Mouse (Mus musculus): ENCODE data around the gene 1600014C23Rik. TPM values are rescaled to one million over a fixed set of nuclear protein-coding genes. Genes with fewer than 3 reads are reported as not detected.
A peak's percentile ranks its signal among the peaks of the same experiment; 100 is the strongest.

Gene 1600014C23Rik
- total and polyA plus RNA-seq, 2 experiments from 2014 or later = 0.51 TPM; not detected in 1

- ATAC-seq (no peak), DNase-seq (ENCODE audit: low spot score) (peak; percentile 40)
- no peaks in the 10 kb centered on the region for H3K36me3 ChIP-seq (ENCODE audit: insufficient read depth, low read length)
- no peak overlapping the region for H3K4me2 ChIP-seq (ENCODE audit: low read depth, low read length)
- no peak for TF ChIP-seq CTCF (IDR thresholded peaks at IDR 0.05; ENCODE audit: low read depth)
- no peak overlapping the region for H3K4me3 ChIP-seq (ENCODE audit: low read length)
- H3K9ac ChIP-seq (replicated peaks; ENCODE audit: low read length) = no peak overlapping the region
- no peaks in the 10 kb centered on the region for H3K27me3 ChIP-seq (ENCODE audit: insufficient read depth, low read length)
- WGBS = 11% methylated on average over 6 of the region's 6 CpGs
- H3K4me1 ChIP-seq (ENCODE audit: insufficient read depth, low read length) = peaks cover 8% of the 10 kb centered on the region
- no peaks in the 10 kb centered on the region for H3K9me3 ChIP-seq (ENCODE audit: low read length)
- H3K27ac ChIP-seq = 0 out of 2 replicates have a peak overlapping the region, but pooled peaks have one; percentile 6
Observed at GRCm38 (mm10) chr17:45770441-45770840, 36.8 kb upstream of the 1600014C23Rik start.

- Histone ChIP-seq H3K36me3 (ENCODE audit: insufficient read depth, low read length) (no peaks in the 10 kb centered on the region), H3K9ac (replicated peaks; ENCODE audit: low read length) (no peak overlapping the region), H3K9me3 (ENCODE audit: low read length) (no peaks in the 10 kb centered on the region), H3K4me2 (ENCODE audit: low read depth, low read length) (no peak overlapping the region), H3K27me3 (ENCODE audit: insufficient read depth, low read length) (no peaks in the 10 kb centered on the region), H3K4me3 (ENCODE audit: low read length) (no peak overlapping the region), H3K4me1 (ENCODE audit: insufficient read depth, low read length) (peaks cover 8% of the 10 kb centered on the region), H3K27ac (peak overlapping the region; percentile 6; the same call in 1 of the 2 replicates)
- no peak for TF ChIP-seq CTCF (IDR thresholded peaks at IDR 0.05; ENCODE audit: low read depth)
- WGBS = 61% methylated on average over 6 of the region's 6 CpGs
- ATAC-seq (no peak), DNase-seq (ENCODE audit: low spot score) (no peak)
Observed at GRCm38 (mm10) chr17:45769821-45770220, 36.2 kb upstream of the 1600014C23Rik start.

GRCm38 (mm10) chr17:45767536-45768146 is 34.0 kb upstream of the 1600014C23Rik start:
- DNase-seq (ENCODE audit: low spot score) (no peak), ATAC-seq (no peak)
- H3K9me3 ChIP-seq (ENCODE audit: low read length) = no peaks in the 10 kb centered on the region
- no peaks in the 10 kb centered on the region for H3K36me3 ChIP-seq (ENCODE audit: insufficient read depth, low read length)
- H3K4me3 ChIP-seq (ENCODE audit: low read length) = no peak overlapping the region
- H3K9ac ChIP-seq (replicated peaks; ENCODE audit: low read length) = no peak overlapping the region
- no peaks in the 10 kb centered on the region for H3K27me3 ChIP-seq (ENCODE audit: insufficient read depth, low read length)
- no peak for TF ChIP-seq CTCF (IDR thresholded peaks at IDR 0.05; ENCODE audit: low read depth)
- peak overlapping the region; percentile 50; the same call in 1 of the 2 replicates for H3K27ac ChIP-seq
- WGBS = 40% methylated on average over 8 of the region's 9 CpGs
- H3K4me1 ChIP-seq (ENCODE audit: insufficient read depth, low read length) = peaks cover 12% of the 10 kb centered on the region
- H3K4me2 ChIP-seq (ENCODE audit: low read depth, low read length) = no peak overlapping the region

GRCm38 (mm10) chr17:45766735-45767535 is 33.3 kb upstream of the 1600014C23Rik start:
- no peak for TF ChIP-seq CTCF (IDR thresholded peaks at IDR 0.05; ENCODE audit: low read depth)
- H3K4me2 ChIP-seq (ENCODE audit: low read depth, low read length) = no peak overlapping the region
- DNase-seq (ENCODE audit: low spot score) = peak; percentile 93

GRCm38 (mm10) chr17:45765914-45766313 is 32.3 kb upstream of the 1600014C23Rik start:
- Histone ChIP-seq H3K27ac (peak overlapping the region; percentile 69), H3K4me3 (ENCODE audit: low read length) (no peak overlapping the region), H3K36me3 (ENCODE audit: insufficient read depth, low read length) (no peaks in the 10 kb centered on the region), H3K9me3 (ENCODE audit: low read length) (no peaks in the 10 kb centered on the region), H3K4me1 (ENCODE audit: insufficient read depth, low read length) (peaks cover 20% of the 10 kb centered on the region), H3K27me3 (ENCODE audit: insufficient read depth, low read length) (no peaks in the 10 kb centered on the region), H3K4me2 (ENCODE audit: low read depth, low read length) (no peak overlapping the region), H3K9ac (replicated peaks; ENCODE audit: low read length) (no peak overlapping the region)
- TF ChIP-seq CTCF (IDR thresholded peaks at IDR 0.05; ENCODE audit: low read depth) = no peak
- WGBS = 73% methylated on average over 3 of the region's 3 CpGs
- no peak for ATAC-seq
- DNase-seq (ENCODE audit: low spot score) = no peak

More at GRCm38 (mm10) chr17:45766735-45767535, 33.3 kb upstream of the 1600014C23Rik start:
- Histone ChIP-seq H3K27ac (peak overlapping the region; percentile 69), H3K4me3 (ENCODE audit: low read length) (no peak overlapping the region), H3K4me1 (ENCODE audit: insufficient read depth, low read length) (peaks cover 14% of the 10 kb centered on the region), H3K9me3 (ENCODE audit: low read length) (no peaks in the 10 kb centered on the region), H3K27me3 (ENCODE audit: insufficient read depth, low read length) (no peaks in the 10 kb centered on the region), H3K9ac (replicated peaks; ENCODE audit: low read length) (no peak overlapping the region), H3K36me3 (ENCODE audit: insufficient read depth, low read length) (no peaks in the 10 kb centered on the region)
- peak; percentile 93 for ATAC-seq
- WGBS = 9% methylated on average over 12 of the region's 12 CpGs

GRCm38 (mm10) chr17:45763188-45763587 is 29.5 kb upstream of the 1600014C23Rik start:
- 68% methylated on average over 8 of the region's 8 CpGs for WGBS
- ATAC-seq (no peak), DNase-seq (ENCODE audit: low spot score) (no peak)
- no peak overlapping the region for H3K4me3 ChIP-seq (ENCODE audit: low read length)
- no peak overlapping the region for H3K4me2 ChIP-seq (ENCODE audit: low read depth, low read length)
- H3K36me3 ChIP-seq (ENCODE audit: insufficient read depth, low read length) = no peaks in the 10 kb centered on the region
- no peak overlapping the region for H3K9ac ChIP-seq (replicated peaks; ENCODE audit: low read length)
- no peak for TF ChIP-seq CTCF (IDR thresholded peaks at IDR 0.05; ENCODE audit: low read depth)
- no peaks in the 10 kb centered on the region for H3K27me3 ChIP-seq (ENCODE audit: insufficient read depth, low read length)
- no peak overlapping the region for H3K27ac ChIP-seq
- no peaks in the 10 kb centered on the region for H3K9me3 ChIP-seq (ENCODE audit: low read length)
- peaks cover 12% of the 10 kb centered on the region; the same call in 1 of the 2 replicates for H3K4me1 ChIP-seq (ENCODE audit: insufficient read depth, low read length)
